Mouse (Mus musculus) limb, embryonic 13.5 days (tissue): ENCODE results near the gene Gpc6. TPM values are rescaled to one million over a fixed set of nuclear protein-coding genes. Genes with fewer than 3 reads are reported as not detected.

Experiments used
- ATAC-seq: fragments of 200-750 bp; cut with Nextera tagmentation; 2 replicates; pipeline ENCODE4 v1.8.0; 2017; ENCODE audit warnings: low read depth, moderate number of reproducible peaks, moderate TSS enrichment; ENCODE audit not compliant: low FRiP score
- H3K27ac ChIP-seq: fragments of 300-500 bp; sonication (generic); 2 replicates; pipeline ENCODE4 v1.5.1; 2015; ENCODE audit warnings: inconsistent platforms, mild to moderate bottlenecking, moderate library complexity
- H3K27me3 ChIP-seq: fragments of 300-500 bp; sonication (generic); 2 replicates; pipeline ENCODE4 v1.6.1; 2015; ENCODE audit warnings: mild to moderate bottlenecking, inconsistent platforms
- H3K36me3 ChIP-seq: fragments of 300-500 bp; sonication (generic); 2 replicates; pipeline ENCODE4 v1.6.1; 2015; ENCODE audit warnings: inconsistent platforms, mild to moderate bottlenecking, moderate library complexity
- H3K4me1 ChIP-seq: fragments of 300-500 bp; sonication (generic); 2 replicates; pipeline ENCODE4 v1.6.1; 2015; ENCODE audit warnings: inconsistent platforms
- H3K4me2 ChIP-seq: fragments of 300-500 bp; sonication (generic); replicated peaks from 2 replicates; pipeline ENCODE4 v1.6.1; 2015; ENCODE audit warnings: inconsistent platforms, mild to moderate bottlenecking, moderate library complexity
- H3K4me3 ChIP-seq: fragments of 300-500 bp; sonication (generic); 2 replicates; pipeline ENCODE4 v1.5.1; 2015; ENCODE audit warnings: moderate library complexity, mild to moderate bottlenecking, inconsistent platforms
- H3K9ac ChIP-seq: fragments of 300-500 bp; sonication (generic); 2 replicates; pipeline ENCODE4 v1.6.1; 2015; ENCODE audit warnings: mild to moderate bottlenecking, inconsistent platforms
- H3K9me3 ChIP-seq: fragments of 300-500 bp; sonication (generic); 2 replicates; pipeline ENCODE4 v1.6.1; 2016; ENCODE audit warnings: inconsistent platforms
- WGBS: fragments of 180-500 bp; shearing (Covaris S2); methylation state at CpG from one replicate; pipeline ENCODE4 v1.1.7; 2015; 5-methylcytosine and 5-hydroxymethylcytosine counted together
- polyA plus RNA-seq: library from polyadenylated mRNA; unstranded; fragments of >200 nt; fragmentation: Nextera tagmentation; extraction: Ambion mirVana; gene quantifications from 2 replicates; pipeline ENCODE4 v1.2.1, GENCODE M21; 2015

The Gpc6 gene
- polyA plus RNA-seq, 1 experiment from 2014 or later: 59.6 TPM

DNA sequence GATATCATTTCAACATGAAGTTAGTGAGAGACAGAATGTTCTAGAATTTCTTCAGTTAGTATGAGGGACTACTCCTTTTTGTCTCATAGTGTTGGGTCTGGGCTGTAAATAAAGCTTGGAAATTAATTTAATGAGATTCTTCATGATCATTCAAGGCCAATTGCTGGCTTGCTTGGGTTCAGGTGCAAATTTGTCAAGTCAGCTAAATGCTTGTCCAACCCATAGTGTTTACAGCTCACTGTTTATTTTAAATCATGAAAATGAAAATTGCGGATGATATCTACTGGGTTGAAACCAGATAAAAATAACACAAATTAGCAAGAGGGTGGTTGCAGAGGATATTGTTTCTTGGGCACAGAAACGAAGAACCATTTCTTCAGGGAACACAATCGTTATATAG, 49.6 kb downstream of the Gpc6 start:
- 89% methylated on average over 3 of the region's 3 CpGs for WGBS
- no peak for ATAC-seq
- no peak overlapping the region for H3K27ac ChIP-seq
- H3K27me3 ChIP-seq: no peaks in the 10 kb centered on the region
- no peak overlapping the region for H3K4me3 ChIP-seq
- no peaks in the 10 kb centered on the region for H3K9me3 ChIP-seq
- no peak overlapping the region for H3K4me2 ChIP-seq
- no peak overlapping the region for H3K9ac ChIP-seq
- H3K4me1 ChIP-seq: no peaks in the 10 kb centered on the region
- no peaks in the 10 kb centered on the region for H3K36me3 ChIP-seq

DNA sequence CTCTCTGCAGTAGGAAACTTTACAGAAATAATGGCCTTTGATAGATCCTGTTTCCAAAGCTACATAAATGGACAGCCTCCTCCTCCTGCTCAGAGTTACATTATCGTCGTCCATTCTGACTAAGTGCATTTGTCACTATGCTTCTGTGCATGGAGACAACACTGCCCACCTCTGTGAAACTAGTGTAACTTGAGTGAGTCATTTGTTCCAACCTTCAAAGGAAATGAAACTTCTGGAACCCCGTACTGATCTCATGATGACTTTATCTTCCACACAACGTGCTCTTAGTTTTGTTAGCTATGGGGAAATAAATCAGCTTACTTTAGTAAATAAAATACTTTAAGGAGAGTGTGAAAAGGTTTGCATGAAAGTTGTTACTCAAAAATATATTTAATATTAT, 50.1 kb downstream of the Gpc6 start:
- H3K9ac ChIP-seq: no peak overlapping the region
- H3K4me2 ChIP-seq: no peak overlapping the region
- H3K4me3 ChIP-seq: no peak overlapping the region
- ATAC-seq: no peak
- H3K4me1 ChIP-seq: no peaks in the 10 kb centered on the region
- WGBS: 74% methylated on average over 4 of the region's 4 CpGs
- H3K27ac ChIP-seq: no peak overlapping the region
- no peaks in the 10 kb centered on the region for H3K9me3 ChIP-seq
- H3K36me3 ChIP-seq: no peaks in the 10 kb centered on the region
- H3K27me3 ChIP-seq: no peaks in the 10 kb centered on the region

DNA sequence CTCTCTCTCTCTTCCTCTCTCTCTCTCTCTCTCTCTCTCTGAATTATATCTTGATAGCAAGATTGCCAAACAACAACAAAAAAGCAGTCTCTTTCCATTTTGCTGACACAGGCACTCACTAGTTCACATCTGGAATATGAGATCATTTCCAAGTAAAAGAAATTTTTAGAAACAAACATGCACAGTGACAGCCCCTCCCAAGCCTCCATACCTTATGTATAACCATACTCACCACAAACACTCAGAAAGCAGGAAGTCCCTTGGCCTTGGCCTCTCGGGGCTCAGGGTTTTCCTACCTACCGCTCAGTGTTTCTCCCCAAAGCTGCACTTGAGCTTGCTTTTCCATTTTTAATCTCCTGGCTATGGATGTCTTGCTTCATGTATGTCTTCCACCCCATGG, 52.1 kb downstream of the Gpc6 start:
- Histone ChIP-seq H3K27ac (no peak overlapping the region), H3K9me3 (no peaks in the 10 kb centered on the region), H3K9ac (no peak overlapping the region), H3K4me2 (no peak overlapping the region), H3K27me3 (no peaks in the 10 kb centered on the region), H3K4me1 (no peaks in the 10 kb centered on the region), H3K4me3 (no peak overlapping the region), H3K36me3 (no peaks in the 10 kb centered on the region)
- ATAC-seq: no peak
- WGBS: 73% methylated on average over 2 of the region's 2 CpGs

DNA sequence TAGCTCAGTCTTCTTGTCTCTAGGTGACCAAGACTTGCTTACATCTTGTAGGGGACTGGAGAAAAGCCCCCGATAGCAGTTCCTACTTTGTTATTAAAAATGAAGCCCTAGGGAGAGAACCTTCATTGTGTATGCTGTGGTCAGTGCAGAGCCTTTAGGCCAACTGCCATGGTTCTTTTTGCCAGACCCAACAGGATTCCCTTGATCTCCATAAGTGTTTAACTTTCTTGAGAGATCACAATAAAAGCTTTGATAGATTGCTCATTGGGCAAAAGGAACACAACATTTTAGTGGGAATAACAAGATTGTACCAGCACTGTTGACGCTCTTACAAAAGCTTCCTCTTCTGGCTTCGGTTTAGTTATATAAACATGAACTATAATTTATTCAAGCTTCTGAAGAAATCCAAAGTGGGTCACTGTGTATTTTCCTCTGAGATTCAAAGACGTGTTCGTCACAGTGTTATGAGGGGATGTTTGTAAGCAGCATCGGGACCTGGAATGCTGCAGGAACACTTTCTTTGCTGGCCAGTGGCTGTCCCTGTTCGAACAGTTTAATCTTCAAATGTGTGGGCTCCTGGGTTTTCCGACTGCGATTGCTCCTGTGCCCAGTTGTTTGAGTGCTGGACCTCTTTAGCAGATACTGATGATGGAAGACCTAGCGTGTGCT, 54.7 kb downstream of the Gpc6 start:
- Histone ChIP-seq H3K9ac (no peak overlapping the region), H3K4me2 (no peak overlapping the region), H3K27me3 (no peaks in the 10 kb centered on the region), H3K36me3 (no peaks in the 10 kb centered on the region), H3K4me1 (no peaks in the 10 kb centered on the region), H3K4me3 (no peak overlapping the region), H3K27ac (no peak overlapping the region), H3K9me3 (no peaks in the 10 kb centered on the region)
- 88% methylated on average over 10 of the region's 10 CpGs for WGBS
- ATAC-seq: no peak

DNA sequence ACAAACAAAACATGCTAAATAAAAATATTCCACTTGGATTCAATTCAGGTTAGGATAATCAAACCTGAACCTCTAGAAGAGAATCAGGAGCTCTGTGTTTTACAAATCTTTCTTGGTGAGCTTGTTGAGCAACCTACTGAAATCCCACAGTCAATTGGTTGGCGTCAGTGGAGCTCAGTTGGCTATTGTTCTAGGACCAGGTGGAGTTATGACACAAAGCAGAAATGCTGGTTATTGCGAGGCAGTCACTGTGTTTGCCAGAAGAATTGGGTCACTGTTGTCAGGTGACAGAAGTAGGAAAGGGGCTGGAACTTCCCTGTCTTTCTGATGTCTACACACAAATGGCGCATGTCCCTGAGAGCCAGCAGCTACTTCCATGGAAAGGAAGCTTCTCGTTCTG, 56.6 kb downstream of the Gpc6 start:
- ATAC-seq: no peak

DNA sequence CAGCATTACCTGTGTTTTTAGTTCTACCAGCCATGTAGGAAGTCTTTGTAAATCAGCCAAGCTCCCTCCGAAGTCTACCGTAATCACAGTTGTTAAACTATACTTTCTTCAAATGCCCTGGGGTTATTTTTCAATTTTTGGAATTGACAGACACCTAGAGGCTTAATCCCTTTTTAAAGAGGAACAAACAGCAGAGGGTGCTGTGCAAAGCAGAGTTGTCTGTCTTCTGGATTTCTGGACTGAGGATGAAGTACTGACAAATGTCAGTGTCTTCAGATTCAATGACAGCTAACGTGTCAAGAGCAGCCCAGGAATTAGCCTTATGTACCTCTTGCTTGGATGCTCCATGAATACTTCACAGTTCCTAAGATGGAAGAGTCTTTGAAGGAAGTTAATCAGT, 62.2 kb downstream of the Gpc6 start:
- H3K9ac ChIP-seq: no peak overlapping the region
- ATAC-seq: no peak

More for the DNA sequence above, 56.6 kb downstream of the Gpc6 start:
- H3K36me3 ChIP-seq: no peaks in the 10 kb centered on the region
- no peak overlapping the region for H3K9ac ChIP-seq
- H3K4me2 ChIP-seq: no peak overlapping the region
- WGBS: 84% methylated on average over 4 of the region's 4 CpGs
- no peak overlapping the region for H3K4me3 ChIP-seq
- H3K27ac ChIP-seq: no peak overlapping the region
- no peaks in the 10 kb centered on the region for H3K9me3 ChIP-seq
- no peaks in the 10 kb centered on the region for H3K27me3 ChIP-seq
- H3K4me1 ChIP-seq: no peaks in the 10 kb centered on the region

DNA sequence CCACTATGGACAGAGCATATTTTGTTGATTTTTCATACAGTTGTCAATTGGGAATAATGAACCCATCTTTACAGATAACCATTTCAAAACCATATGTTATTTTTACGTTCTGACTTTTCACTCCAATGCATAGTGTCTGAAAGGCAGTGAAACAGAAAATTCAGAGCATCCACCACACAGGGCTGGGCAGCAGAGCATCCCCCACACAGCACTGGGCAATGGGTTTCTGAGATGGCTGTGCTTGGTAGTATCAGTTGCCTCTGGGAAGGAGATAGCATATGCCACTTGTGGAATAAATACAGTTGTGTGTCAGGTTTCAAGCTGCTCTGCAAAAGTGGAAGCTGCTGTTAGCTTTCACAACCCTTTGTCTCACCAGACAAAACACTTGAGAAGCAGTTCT, 75.3 kb downstream of the Gpc6 start:
- no peak overlapping the region for H3K4me2 ChIP-seq
- no peaks in the 10 kb centered on the region for H3K9me3 ChIP-seq
- H3K4me3 ChIP-seq: no peak overlapping the region
- no peaks in the 10 kb centered on the region for H3K27me3 ChIP-seq
- H3K36me3 ChIP-seq: no peaks in the 10 kb centered on the region
- no peak for ATAC-seq
- H3K9ac ChIP-seq: no peak overlapping the region
- H3K27ac ChIP-seq: no peak overlapping the region
- no peaks in the 10 kb centered on the region for H3K4me1 ChIP-seq
- 87% methylated on average over 1 of the region's 1 CpGs for WGBS

More for the DNA sequence above, 62.2 kb downstream of the Gpc6 start:
- 67% methylated on average over 3 of the region's 3 CpGs for WGBS
- no peak overlapping the region for H3K4me3 ChIP-seq
- no peaks in the 10 kb centered on the region for H3K27me3 ChIP-seq
- peaks cover 14% of the 10 kb centered on the region for H3K36me3 ChIP-seq
- no peaks in the 10 kb centered on the region for H3K4me1 ChIP-seq
- no peak overlapping the region for H3K4me2 ChIP-seq
- H3K27ac ChIP-seq: no peak overlapping the region
- peaks cover 5% of the 10 kb centered on the region; the same call in 1 of the 2 replicates for H3K9me3 ChIP-seq

DNA sequence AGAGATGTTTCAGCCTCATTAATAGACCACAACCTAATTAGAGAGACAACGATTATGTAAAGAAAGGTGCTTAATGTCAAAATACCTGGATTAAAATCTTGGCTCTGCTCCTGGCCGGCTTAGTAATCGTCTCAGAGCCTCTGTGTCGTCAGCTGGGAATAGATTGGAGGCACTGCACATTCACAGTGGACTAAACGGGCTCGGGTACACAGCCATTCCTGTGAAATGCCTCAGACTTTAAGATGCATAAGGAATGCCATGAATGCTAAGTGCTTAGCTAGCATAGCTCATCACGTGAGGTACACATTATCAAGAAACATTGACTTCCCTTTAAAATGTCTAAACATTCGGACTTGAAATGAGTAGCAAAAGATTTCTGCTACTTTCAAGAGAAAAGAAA, 77.2 kb downstream of the Gpc6 start:
- no peak overlapping the region for H3K4me2 ChIP-seq
- no peaks in the 10 kb centered on the region for H3K36me3 ChIP-seq
- H3K9me3 ChIP-seq: no peaks in the 10 kb centered on the region
- 75% methylated on average over 8 of the region's 8 CpGs for WGBS
- H3K4me3 ChIP-seq: no peak overlapping the region
- no peaks in the 10 kb centered on the region for H3K4me1 ChIP-seq
- H3K9ac ChIP-seq: no peak overlapping the region
- H3K27me3 ChIP-seq: no peaks in the 10 kb centered on the region
- H3K27ac ChIP-seq: no peak overlapping the region
- no peak for ATAC-seq

DNA sequence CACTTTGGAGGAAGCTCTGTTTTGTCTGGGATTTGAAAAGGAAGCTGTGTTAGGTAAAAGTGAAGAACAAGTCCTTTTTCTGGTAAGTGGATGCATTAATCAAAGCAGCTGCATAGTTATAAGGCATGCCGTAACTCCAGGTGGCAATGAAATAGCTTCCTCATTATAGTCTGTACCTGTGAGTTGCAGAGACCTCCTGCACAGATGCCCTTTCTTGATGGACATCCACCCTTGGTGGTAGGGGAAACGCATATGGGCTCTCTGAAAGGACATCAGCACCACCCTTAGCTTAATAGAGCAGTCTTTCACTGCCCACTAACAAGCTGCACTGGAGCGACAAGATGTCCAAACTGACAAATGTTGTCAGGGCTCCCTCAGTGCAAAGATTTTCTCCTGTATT, 83.7 kb downstream of the Gpc6 start:
- no peak overlapping the region for H3K4me3 ChIP-seq
- no peaks in the 10 kb centered on the region for H3K9me3 ChIP-seq
- no peaks in the 10 kb centered on the region for H3K27me3 ChIP-seq
- H3K9ac ChIP-seq: no peak overlapping the region
- 29% methylated on average over 3 of the region's 3 CpGs for WGBS
- peaks cover 6% of the 10 kb centered on the region for H3K4me1 ChIP-seq
- no peak; the same call in 1 of the 2 replicates for ATAC-seq
- H3K4me2 ChIP-seq: no peak overlapping the region
- no peak overlapping the region for H3K27ac ChIP-seq
- no peaks in the 10 kb centered on the region for H3K36me3 ChIP-seq

DNA sequence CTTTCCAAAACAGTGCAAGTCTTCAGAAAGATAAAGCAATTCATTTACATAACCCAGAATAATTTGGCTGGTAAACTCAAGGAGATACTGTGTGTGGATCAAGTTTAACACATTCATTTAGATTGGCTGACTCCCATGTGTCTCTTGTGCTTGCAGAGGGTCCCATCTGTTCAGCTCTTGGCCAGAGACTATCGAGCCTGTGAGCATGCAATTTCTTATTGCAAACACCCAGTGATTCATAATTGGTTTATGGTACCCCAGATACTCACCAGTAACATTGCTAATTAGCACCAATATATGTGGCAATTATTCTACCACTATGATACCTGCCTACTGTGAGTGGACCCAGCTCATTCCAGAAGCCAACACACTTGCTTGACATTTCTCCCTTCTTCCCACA, 87.9 kb downstream of the Gpc6 start:
- H3K4me2 ChIP-seq: no peak overlapping the region
- H3K4me3 ChIP-seq: no peak overlapping the region
- no peaks in the 10 kb centered on the region for H3K9me3 ChIP-seq
- H3K27me3 ChIP-seq: no peaks in the 10 kb centered on the region
- WGBS: 23% methylated on average over 1 of the region's 1 CpGs
- H3K36me3 ChIP-seq: no peaks in the 10 kb centered on the region
- H3K9ac ChIP-seq: no peak overlapping the region
- peaks cover 19% of the 10 kb centered on the region for H3K4me1 ChIP-seq
- no peak overlapping the region for H3K27ac ChIP-seq
- no peak for ATAC-seq

DNA sequence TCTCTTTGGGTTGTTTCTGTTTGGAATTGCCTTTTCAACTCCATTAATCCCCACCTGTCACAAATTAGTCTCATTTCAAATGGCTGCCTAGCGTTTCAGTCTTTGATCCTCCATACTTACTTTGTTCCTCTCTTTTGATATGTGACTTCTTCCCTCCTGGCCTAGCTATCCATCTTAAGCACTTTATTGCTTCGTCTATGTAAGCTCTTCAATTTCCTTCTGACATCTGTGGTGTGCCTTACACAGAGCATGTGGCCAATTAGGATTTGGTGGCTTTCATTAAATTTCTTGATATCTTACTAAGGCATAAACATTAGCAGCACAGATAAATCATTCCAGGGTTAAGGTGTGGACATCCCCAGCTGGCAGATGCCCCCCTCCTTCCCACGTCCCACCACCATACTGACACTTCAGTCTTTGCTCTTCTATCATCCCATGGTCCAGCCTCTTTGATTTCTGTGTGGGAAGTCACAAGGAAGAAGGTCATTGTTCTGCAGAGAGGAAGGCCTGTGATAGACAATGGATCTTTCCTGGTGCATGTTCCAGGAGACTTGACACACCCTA, 88.5 kb downstream of the Gpc6 start:
- ATAC-seq: no peak
- H3K4me3 ChIP-seq: no peak overlapping the region
- peaks cover 18% of the 10 kb centered on the region for H3K4me1 ChIP-seq
- H3K4me2 ChIP-seq: no peak overlapping the region
- 28% methylated on average over 3 of the region's 3 CpGs for WGBS
- no peaks in the 10 kb centered on the region for H3K9me3 ChIP-seq
- no peaks in the 10 kb centered on the region for H3K27me3 ChIP-seq
- H3K9ac ChIP-seq: no peak overlapping the region
- H3K36me3 ChIP-seq: no peaks in the 10 kb centered on the region
- H3K27ac ChIP-seq: no peak overlapping the region

DNA sequence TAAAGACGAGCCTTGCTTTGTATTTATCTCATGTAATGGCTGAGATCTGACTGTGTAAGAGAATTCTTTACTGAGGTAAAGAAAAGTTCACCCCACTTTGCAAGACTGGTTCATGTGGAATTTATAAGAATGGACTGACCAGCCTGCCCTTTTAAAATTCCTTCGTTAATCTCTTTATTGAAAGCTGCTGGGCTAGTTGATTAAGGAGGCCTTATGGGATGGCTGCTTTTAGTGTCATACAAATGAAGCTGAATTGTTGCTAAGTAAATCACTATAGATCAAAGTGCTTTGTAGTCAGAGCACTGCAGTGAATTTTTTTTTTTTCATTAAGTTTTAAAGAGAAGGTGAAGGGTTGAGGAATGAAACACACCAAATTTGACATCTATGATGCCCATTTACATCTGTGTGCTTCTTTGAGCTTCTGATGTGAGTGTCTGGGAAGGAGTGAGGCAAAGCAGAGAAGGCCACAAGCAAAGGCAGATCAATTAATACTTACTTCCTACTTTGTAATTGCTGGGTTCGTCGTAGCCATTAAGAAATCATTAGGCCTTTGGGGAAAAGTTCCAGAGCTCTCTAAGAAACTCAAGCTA, 90.3 kb downstream of the Gpc6 start:
- Histone ChIP-seq H3K27me3 (no peaks in the 10 kb centered on the region), H3K9me3 (no peaks in the 10 kb centered on the region), H3K36me3 (no peaks in the 10 kb centered on the region), H3K4me2 (no peak overlapping the region), H3K4me3 (no peak overlapping the region), H3K9ac (no peak overlapping the region), H3K27ac (no peak overlapping the region), H3K4me1 (peaks cover 23% of the 10 kb centered on the region)
- ATAC-seq: no peak
- 13% methylated on average over 4 of the region's 4 CpGs for WGBS
